Mouse (Mus musculus): ENCODE measurements around the gene Six5. TPM values are rescaled to one million over a fixed set of nuclear protein-coding genes. Genes with fewer than 3 reads are reported as not detected.

Six5 gene
- total and polyA plus RNA-seq, 3 experiments = 3.0 to 7.7 TPM; not detected in 1

GRCm38 (mm10) chr7:19095751-19096110, 1.3 kb downstream of the Six5 start:
- Histone ChIP-seq H3K9me3 (replicated peaks; ENCODE audit: insufficient read depth, low read length) (no peaks in the 10 kb centered on the region), H3K9ac (ENCODE audit: control insufficient read depth, low read depth, low read length, poor library complexity, severe bottlenecking) (peak overlapping the region; percentile 94), H3K27me3 (ENCODE audit: control insufficient read depth in 1 of 2, insufficient read depth in 2 of 2, low read length in 2 of 2) (no peaks in the 10 kb centered on the region), H3K4me3 (ENCODE audit: control insufficient read depth in 1 of 2, insufficient read depth in 1 of 2, low read depth in 2 of 2, low read length in 2 of 2) (peak overlapping the region; percentile 56 to 72), H3K36me3 (ENCODE audit: control insufficient read depth in 1 of 2, insufficient read depth in 2 of 2, low read length in 2 of 2) (no peaks in the 10 kb centered on the region), H3K79me2 (ENCODE audit: control insufficient read depth, insufficient read depth, low read length, poor library complexity) (peaks cover 8% of the 10 kb centered on the region; the same call in 1 of the 2 replicates), H3K27ac (ENCODE audit: control insufficient read depth, low read depth, low read length) (no peak overlapping the region), H3K4me1 (ENCODE audit: control insufficient read depth in 1 of 2, insufficient read depth in 2 of 2, low read length in 2 of 2) (peaks cover 0 to 9% of the 10 kb centered on the region in 2 experiments; a peak in 3 of 4 replicates)
- peak; percentile 73 for DNase-seq (ENCODE audit: low read depth, low spot score)
- TF ChIP-seq NRF1 (IDR thresholded peaks at IDR 0.05; ENCODE audit: insufficient read depth, low read depth, low read length, poor library complexity, severe bottlenecking) (no peak), SIN3A (IDR thresholded peaks at IDR 0.05; ENCODE audit: low read length) (peak; percentile 72)

DNA sequence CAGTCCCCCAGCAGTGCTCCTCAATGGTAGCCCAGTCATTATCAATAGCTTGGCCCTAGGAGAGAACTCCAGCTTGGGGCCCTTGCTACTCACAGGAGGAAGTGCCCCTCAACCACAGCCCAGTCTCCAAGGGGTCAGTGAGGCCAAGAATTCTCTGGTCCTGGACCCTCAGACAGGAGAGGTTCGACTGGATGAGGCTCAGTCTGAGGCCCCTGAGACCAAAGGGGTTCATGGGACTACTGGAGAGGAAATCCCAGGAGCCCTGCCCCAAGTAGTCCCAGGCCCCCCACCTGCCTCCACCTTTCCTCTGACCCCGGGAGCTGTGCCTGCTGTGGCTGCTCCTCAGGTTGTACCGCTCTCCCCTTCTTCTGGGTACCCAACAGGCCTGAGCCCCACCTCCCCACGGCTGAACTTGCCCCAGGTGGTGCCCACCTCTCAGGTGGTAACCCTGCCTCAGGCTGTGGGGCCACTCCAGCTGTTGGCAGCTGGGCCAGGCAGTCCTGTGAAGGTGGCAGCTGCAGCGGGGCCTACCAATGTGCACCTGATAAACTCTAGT, 2.1 kb downstream of the Six5 start:
- TF ChIP-seq USF2 (IDR thresholded peaks at IDR 0.05; ENCODE audit: borderline replicate concordance in 1 of 2, insufficient read depth in 1 of 2, low read depth in 1 of 2, low read length in 2 of 2) = no peak
- no peak for TF ChIP-seq USF1 (IDR thresholded peaks at IDR 0.05; ENCODE audit: low read depth, low read length)
- no peak for TF ChIP-seq MEF2A (IDR thresholded peaks at IDR 0.05; ENCODE audit: extremely low read depth, insufficient replicate concordance, low read depth, low read length, poor library complexity, severe bottlenecking)
- no peak for TF ChIP-seq CHD1 (IDR thresholded peaks at IDR 0.05; ENCODE audit: low read depth, low read length)
- TF ChIP-seq MAX (IDR thresholded peaks at IDR 0.05; ENCODE audit: low read length) = no peak
- no peak for TF ChIP-seq CHD2 (IDR thresholded peaks at IDR 0.05; ENCODE audit: low read length)
- TF ChIP-seq TAL1 (IDR thresholded peaks at IDR 0.05; ENCODE audit: low read length) = no peak
- no peak for TF ChIP-seq NELFE (IDR thresholded peaks at IDR 0.05; ENCODE audit: low read depth, low read length)
- TF ChIP-seq MAFK (IDR thresholded peaks at IDR 0.05; ENCODE audit: borderline replicate concordance, low read depth, low read length) = no peak
- TF ChIP-seq RAD21 (IDR thresholded peaks at IDR 0.05; ENCODE audit: low read depth, low read length) = no peak
- TF ChIP-seq HCFC1 (IDR thresholded peaks at IDR 0.05; ENCODE audit: low read depth, low read length) = no peak
- no peak for TF ChIP-seq TBP (IDR thresholded peaks at IDR 0.05; ENCODE audit: low read depth, low read length)
- TF ChIP-seq ETS1 (IDR thresholded peaks at IDR 0.05; ENCODE audit: low read depth, low read length) = no peak
- TF ChIP-seq GATA1 (IDR thresholded peaks at IDR 0.05; ENCODE audit: low read depth, low read length) = no peak
- TF ChIP-seq ZC3H11A (IDR thresholded peaks at IDR 0.05; ENCODE audit: low read depth, low read length) = no peak
- Histone ChIP-seq H3K4me3 (ENCODE audit: control insufficient read depth in 1 of 2, insufficient read depth in 1 of 2, low read depth in 2 of 2, low read length in 2 of 2) (no peak overlapping the region), H3K27ac (ENCODE audit: control insufficient read depth, low read depth, low read length) (no peak overlapping the region), H3K9me3 (replicated peaks; ENCODE audit: insufficient read depth, low read length) (no peaks in the 10 kb centered on the region), H3K79me2 (ENCODE audit: control insufficient read depth, insufficient read depth, low read length, poor library complexity) (peaks cover 8% of the 10 kb centered on the region; the same call in 1 of the 2 replicates), H3K36me3 (ENCODE audit: control insufficient read depth in 1 of 2, insufficient read depth in 2 of 2, low read length in 2 of 2) (no peaks in the 10 kb centered on the region), H3K9ac (ENCODE audit: control insufficient read depth, low read depth, low read length, poor library complexity, severe bottlenecking) (no peak overlapping the region), H3K27me3 (ENCODE audit: control insufficient read depth in 1 of 2, insufficient read depth in 2 of 2, low read length in 2 of 2) (no peaks in the 10 kb centered on the region), H3K4me1 (ENCODE audit: control insufficient read depth in 1 of 2, insufficient read depth in 2 of 2, low read length in 2 of 2) (peaks cover 0 to 9% of the 10 kb centered on the region in 2 experiments; a peak in 3 of 4 replicates)
- no peak for DNase-seq (ENCODE audit: low read depth, low spot score)
